Mouse (Mus musculus) E14TG2a.4 (cell line): Measurements from ENCODE around the gene Rps19.

Experiments
- H3K27me3 ChIP-seq: 2 replicates; pipeline ENCODE4 v1.6.1; 2014; ENCODE audit warnings: low read length, control low read depth; ENCODE audit not compliant: insufficient read depth
- H3K36me3 ChIP-seq: 2 replicates; pipeline ENCODE4 v1.6.1; 2014; ENCODE audit warnings: low read length, control low read depth; ENCODE audit not compliant: insufficient read depth
- H3K4me1 ChIP-seq: replicated peaks from 2 replicates; pipeline ENCODE4 v1.6.1; 2014; ENCODE audit warnings: low read depth, low read length, control low read depth
- H3K4me3 ChIP-seq: replicated peaks from 2 replicates; pipeline ENCODE4 v1.5.1; 2014; ENCODE audit warnings: mild to moderate bottlenecking, low read length
- H3K9me3 ChIP-seq: 2 replicates; pipeline ENCODE4 v1.6.1; 2014; ENCODE audit warnings: low read length, control low read depth
- CTCF ChIP-seq: conservative IDR thresholded peaks from 2 replicates; pipeline ENCODE4 v1.5.1; 2014; ENCODE audit warnings: low read length
- NANOG ChIP-seq: IDR thresholded peaks from 2 replicates; pipeline ENCODE4 v1.6.1; 2014; ENCODE audit warnings: borderline replicate concordance, low read length, mixed read lengths
- POU5F1 ChIP-seq: IDR thresholded peaks from 2 replicates; pipeline ENCODE4 v1.6.1; 2014; ENCODE audit warnings: low read length, borderline replicate concordance

The Rps19 gene

DNA sequence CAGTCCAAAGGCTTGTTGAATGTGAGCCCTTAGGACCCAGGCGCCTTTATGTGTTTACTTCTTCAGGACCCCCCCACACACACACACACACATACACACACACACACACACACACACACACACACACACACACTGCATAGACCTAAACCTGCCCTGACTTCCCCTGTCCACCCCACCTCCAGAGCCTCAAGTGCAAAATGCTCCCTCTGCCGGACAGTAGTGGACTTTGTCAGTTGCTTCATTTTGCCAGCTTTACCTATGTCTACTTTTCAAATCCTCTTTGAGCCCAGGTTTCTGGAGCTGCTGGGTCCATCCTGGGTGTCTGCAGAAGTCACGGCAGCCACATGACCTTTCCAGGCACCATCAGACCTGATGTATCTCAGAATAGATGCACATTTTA is 20.8 kb downstream of the Rps19 start:
- TF ChIP-seq NANOG (no peak), CTCF (peak; percentile 49)

DNA sequence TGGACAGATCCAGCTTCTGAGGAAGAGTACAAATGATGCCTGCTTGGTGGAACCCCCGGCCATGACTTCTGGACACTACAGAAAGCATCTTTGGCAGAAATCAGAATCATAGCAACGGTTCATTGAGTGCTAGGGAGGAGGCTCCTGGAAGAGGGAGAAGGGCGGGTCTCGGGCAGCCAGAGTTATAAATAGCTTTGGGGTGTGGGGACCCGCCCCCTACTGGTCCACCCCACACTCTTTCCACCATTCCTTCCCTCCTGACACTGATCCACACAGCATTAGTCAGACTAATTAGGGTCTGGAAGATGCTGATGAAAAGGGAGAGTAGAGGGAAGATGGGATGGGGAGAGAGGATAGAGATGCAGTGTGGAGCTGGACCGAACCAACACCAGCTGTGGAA is 22.4 kb downstream of the Rps19 start:
- Histone ChIP-seq H3K27me3 (no peaks in the 10 kb centered on the region), H3K4me3 (peak overlapping the region; percentile 71), H3K4me1 (peaks cover 72% of the 10 kb centered on the region), H3K36me3 (peaks cover 38% of the 10 kb centered on the region), H3K9me3 (no peaks in the 10 kb centered on the region)
- TF ChIP-seq CTCF (peak; percentile 8; the same call in 1 of the 2 replicates), POU5F1 (no peak)

More for the DNA sequence above, 20.8 kb downstream of the Rps19 start:
- H3K9me3 ChIP-seq: no peaks in the 10 kb centered on the region
- H3K4me1 ChIP-seq: peaks cover 78% of the 10 kb centered on the region
- H3K36me3 ChIP-seq: peaks cover 23% of the 10 kb centered on the region
- H3K4me3 ChIP-seq: peak overlapping the region; percentile 88
- H3K27me3 ChIP-seq: no peaks in the 10 kb centered on the region

DNA sequence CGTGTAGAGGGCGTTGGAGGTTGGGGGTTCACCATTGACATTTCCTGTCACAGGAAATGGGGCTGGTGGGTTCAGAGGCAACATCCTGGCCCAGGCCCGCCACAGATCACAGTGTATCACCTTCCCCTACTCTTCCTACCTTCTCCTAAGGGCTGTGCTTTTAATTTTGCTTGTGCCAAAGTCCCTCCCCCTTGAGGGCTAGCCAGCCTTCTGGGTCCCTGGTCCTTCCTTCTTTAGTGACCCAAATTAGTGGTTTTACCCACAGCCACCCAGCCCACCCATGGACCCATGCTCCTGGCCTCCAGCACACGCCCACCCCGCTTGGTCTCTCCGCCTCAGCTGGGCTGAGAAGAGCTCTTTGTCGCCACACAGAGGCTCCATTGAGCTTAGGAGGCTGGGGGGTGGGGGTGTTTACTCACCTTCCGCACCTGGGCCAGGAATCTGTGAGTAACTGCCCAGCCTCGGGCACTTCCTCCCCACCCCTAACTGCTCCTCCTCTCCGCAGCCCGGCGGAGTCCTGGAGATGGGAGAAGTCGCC is 23.1 kb downstream of the Rps19 start:
- no peaks in the 10 kb centered on the region for H3K27me3 ChIP-seq
- H3K4me3 ChIP-seq: peak overlapping the region; percentile 71
- no peaks in the 10 kb centered on the region for H3K9me3 ChIP-seq
- TF ChIP-seq CTCF (no peak), NANOG (no peak), POU5F1 (no peak)
- peaks cover 72% of the 10 kb centered on the region for H3K4me1 ChIP-seq
- H3K36me3 ChIP-seq: peaks cover 45% of the 10 kb centered on the region

DNA sequence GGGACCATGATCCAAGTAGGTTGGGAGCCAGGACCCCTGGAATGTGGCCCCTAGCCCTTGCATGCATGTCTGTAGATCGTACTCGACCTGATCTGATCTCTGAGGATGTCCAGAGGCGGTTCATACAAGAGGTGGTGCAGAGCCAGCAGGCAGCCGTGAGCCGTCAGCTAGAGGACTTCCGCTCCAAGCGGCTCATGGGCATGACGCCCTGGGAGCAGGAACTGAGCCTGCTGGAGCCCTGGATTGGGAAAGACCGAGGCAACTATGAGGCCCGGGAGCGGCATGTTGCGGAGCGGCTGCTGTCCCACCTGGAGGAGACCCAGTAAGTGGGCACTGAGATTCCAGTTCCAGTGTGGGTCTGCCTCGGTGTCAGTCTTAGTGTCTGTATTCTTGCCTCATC is 28.3 kb downstream of the Rps19 start:
- H3K4me1 ChIP-seq: peaks cover 51% of the 10 kb centered on the region
- no peak for TF ChIP-seq POU5F1
- no peak for TF ChIP-seq NANOG
- TF ChIP-seq CTCF: no peak
- no peak overlapping the region for H3K4me3 ChIP-seq
- no peaks in the 10 kb centered on the region for H3K27me3 ChIP-seq
- H3K9me3 ChIP-seq: no peaks in the 10 kb centered on the region
- H3K36me3 ChIP-seq: peaks cover 74% of the 10 kb centered on the region

DNA sequence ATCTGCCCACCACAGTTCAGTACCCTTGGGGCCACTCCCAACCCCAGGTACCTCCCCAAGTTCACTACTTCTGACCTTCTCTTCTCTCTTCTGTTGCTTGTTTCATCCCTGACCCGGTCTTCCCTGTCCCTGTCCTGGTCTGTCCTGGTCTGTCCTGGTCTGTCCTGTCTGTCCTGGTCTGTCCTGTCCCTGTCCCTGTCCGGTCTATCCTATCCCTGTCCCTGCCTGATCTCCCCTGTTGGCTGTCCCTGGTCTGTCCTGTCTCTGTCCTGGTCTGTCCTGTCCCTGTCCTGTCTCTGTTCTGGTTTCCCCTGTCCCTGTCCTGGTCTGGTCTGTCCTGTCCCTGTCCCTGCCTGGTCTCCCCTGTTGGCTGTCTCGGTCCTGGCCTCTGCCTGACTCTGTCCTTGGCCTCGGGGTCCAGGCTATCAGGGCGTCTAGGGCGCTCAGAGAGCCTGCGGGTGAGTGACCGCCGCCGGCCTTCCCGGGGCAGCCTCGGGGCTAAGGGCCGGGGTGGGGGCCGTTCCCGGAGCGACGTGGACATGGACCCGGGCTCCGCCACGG is 34.7 kb downstream of the Rps19 start:
- no peak overlapping the region for H3K4me3 ChIP-seq
- no peaks in the 10 kb centered on the region for H3K27me3 ChIP-seq
- H3K4me1 ChIP-seq: peaks cover 63% of the 10 kb centered on the region
- no peaks in the 10 kb centered on the region for H3K9me3 ChIP-seq
- peaks cover 78% of the 10 kb centered on the region for H3K36me3 ChIP-seq
- TF ChIP-seq POU5F1: no peak

DNA sequence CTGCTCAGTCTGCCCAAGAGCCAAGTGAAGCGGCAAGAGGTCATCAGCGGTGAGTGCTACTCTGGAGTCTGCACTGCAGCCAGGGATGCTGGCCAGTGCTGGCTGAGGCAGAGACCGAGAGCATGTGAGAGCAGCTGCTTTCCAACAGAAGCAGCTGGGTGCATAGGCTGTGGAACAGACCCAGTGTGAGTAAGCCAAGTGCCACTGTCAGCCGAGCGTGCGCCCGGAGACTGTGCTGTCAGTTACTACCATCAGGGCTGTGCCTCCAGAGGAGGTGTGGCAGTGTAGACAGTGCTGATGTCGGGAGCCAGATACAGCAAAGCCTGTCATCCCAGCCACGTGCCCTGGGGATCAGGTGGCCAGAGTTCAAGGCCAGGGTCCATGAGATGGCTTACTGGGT is 35.6 kb downstream of the Rps19 start:
- H3K4me1 ChIP-seq: peaks cover 64% of the 10 kb centered on the region
- H3K27me3 ChIP-seq: no peaks in the 10 kb centered on the region
- H3K4me3 ChIP-seq: no peak overlapping the region
- H3K36me3 ChIP-seq: peaks cover 87% of the 10 kb centered on the region
- TF ChIP-seq POU5F1 (no peak), NANOG (no peak), CTCF (no peak)
- no peaks in the 10 kb centered on the region for H3K9me3 ChIP-seq

DNA sequence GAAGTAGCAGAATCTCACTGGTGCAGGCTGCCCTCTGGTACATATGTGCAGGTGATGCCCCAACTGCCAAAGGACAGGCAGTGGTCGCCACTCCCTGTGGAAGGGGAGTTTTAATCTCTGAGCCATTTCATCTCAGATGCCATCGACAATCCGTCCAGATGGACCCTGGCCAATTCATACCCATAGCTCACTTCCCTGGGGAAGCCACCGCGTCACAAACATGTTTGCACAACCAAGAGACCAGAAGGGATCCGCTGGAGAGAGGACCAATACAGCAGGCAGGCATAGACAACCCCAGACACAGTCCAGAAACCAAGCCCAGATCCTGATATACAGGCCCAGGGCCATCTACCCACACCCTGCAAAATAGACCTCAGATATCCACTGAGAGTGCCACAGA is 46.3 kb downstream of the Rps19 start:
- no peaks in the 10 kb centered on the region for H3K9me3 ChIP-seq
- no peak for TF ChIP-seq CTCF
- TF ChIP-seq NANOG: no peak
- no peak for TF ChIP-seq POU5F1
- peaks cover 64% of the 10 kb centered on the region for H3K4me1 ChIP-seq
- peaks cover 17% of the 10 kb centered on the region for H3K36me3 ChIP-seq
- H3K4me3 ChIP-seq: no peak overlapping the region
- peaks cover 61% of the 10 kb centered on the region for H3K27me3 ChIP-seq

DNA sequence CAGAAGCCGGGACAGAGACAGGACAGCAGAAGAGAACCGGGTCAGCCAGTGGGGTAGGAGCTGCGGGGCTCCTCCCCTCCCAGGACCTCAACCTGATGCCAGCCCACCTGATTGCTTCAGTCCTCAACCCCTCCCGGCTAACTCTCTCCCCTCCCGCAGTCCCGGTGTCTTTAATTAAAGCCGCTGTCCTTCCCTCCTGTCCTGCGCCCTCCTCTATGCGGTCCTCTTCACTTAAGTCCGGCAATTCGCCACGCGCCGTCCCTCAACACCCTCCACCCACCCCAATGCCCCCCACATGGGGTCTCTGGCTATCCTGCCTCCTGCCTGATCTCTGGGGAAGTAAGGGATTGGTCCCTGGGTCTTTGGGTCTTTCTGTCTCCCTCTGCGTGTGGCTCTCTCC is 47.5 kb downstream of the Rps19 start:
- peaks cover 69% of the 10 kb centered on the region for H3K27me3 ChIP-seq
- H3K9me3 ChIP-seq: no peaks in the 10 kb centered on the region
- peak overlapping the region; percentile 17; the same call in 1 of the 2 replicates for H3K4me3 ChIP-seq
- peaks cover 63% of the 10 kb centered on the region for H3K4me1 ChIP-seq
- peaks cover 7% of the 10 kb centered on the region for H3K36me3 ChIP-seq
- TF ChIP-seq NANOG: no peak
- TF ChIP-seq POU5F1: no peak
- no peak for TF ChIP-seq CTCF
